Mouse (Mus musculus) ES-E14 (cell line): ENCODE results near the gene Olfr32. TPM values are rescaled to one million over a fixed set of nuclear protein-coding genes. Genes with fewer than 3 reads are reported as not detected.
"Not testable (repeated sequence)": the region's sequence is repeated elsewhere in the genome, so short reads cannot be mapped to it uniquely, and the experiment has no call there.

ENCODE experiments used
- DNase-seq: peaks from one replicate; pipeline ENCODE4 v3.0.0-alpha.2; 2013; ENCODE audit warnings: low read depth, low spot score
- H3K27ac ChIP-seq: 2 replicates; pipeline ENCODE4 v1.5.1; 2012; ENCODE audit warnings: low read depth, mild to moderate bottlenecking, low read length, moderate library complexity, mixed read lengths; ENCODE audit not compliant: poor library complexity, insufficient read depth, severe bottlenecking
- H3K36me3 ChIP-seq: 2 replicates; pipeline ENCODE4 v1.6.1; 2012; ENCODE audit warnings: mild to moderate bottlenecking, low read length, moderate library complexity, mixed read lengths; ENCODE audit not compliant: control insufficient read depth, poor library complexity, insufficient read depth, severe bottlenecking
- H3K4me1 ChIP-seq, 2 experiments: fragments of 150-350 bp in 1 of 2; sonication (generic) in 1 of 2; 2 replicates each; pipeline ENCODE4 v1.6.1; 2012; ENCODE audit warnings: low read length in 2 of 2, mild to moderate bottlenecking in 1 of 2, mixed read lengths in 1 of 2; ENCODE audit not compliant: control insufficient read depth in 2 of 2, insufficient read depth in 2 of 2, poor library complexity in 1 of 2
- H3K4me3 ChIP-seq, 2 experiments: fragments of 150-350 bp in 1 of 2; sonication (generic) in 1 of 2; 2 replicates each; pipeline ENCODE4 v1.5.1; 2012; ENCODE audit warnings: low read length in 2 of 2, low read depth in 1 of 2, mild to moderate bottlenecking in 1 of 2, mixed read lengths in 1 of 2; ENCODE audit not compliant: insufficient read depth in 1 of 2, poor library complexity in 1 of 2, severe bottlenecking in 1 of 2
- H3K9ac ChIP-seq: 2 replicates; pipeline ENCODE4 v1.6.1; 2012; ENCODE audit warnings: low read depth, mild to moderate bottlenecking, low read length, mixed read lengths; ENCODE audit not compliant: poor library complexity, insufficient read depth, severe bottlenecking
- H3K9me3 ChIP-seq: fragments of 150-350 bp; sonication (generic); 2 replicates; pipeline ENCODE4 v1.6.1; 2012; ENCODE audit warnings: low read depth, mild to moderate bottlenecking, low read length; ENCODE audit not compliant: control insufficient read depth, insufficient read depth
- CHD2 ChIP-seq: IDR thresholded peaks from 2 replicates; pipeline ENCODE4 v1.6.1; 2014; ENCODE audit warnings: mild to moderate bottlenecking, low read depth, low read length, inconsistent platforms
- HCFC1 ChIP-seq: IDR thresholded peaks from 2 replicates; pipeline ENCODE4 v1.6.1; 2012; ENCODE audit warnings: low read length, inconsistent platforms, borderline replicate concordance; ENCODE audit not compliant: insufficient read depth
- MAFK ChIP-seq: IDR thresholded peaks from 2 replicates; pipeline ENCODE4 v1.6.1; 2014; ENCODE audit warnings: mild to moderate bottlenecking, low read depth, low read length, inconsistent platforms; ENCODE audit not compliant: insufficient read depth
- ZC3H11A ChIP-seq: IDR thresholded peaks from 2 replicates; pipeline ENCODE4 v1.6.1; 2012; ENCODE audit warnings: low read depth, mild to moderate bottlenecking, inconsistent platforms, low read length, borderline replicate concordance
- ZNF384 ChIP-seq: IDR thresholded peaks from 2 replicates; pipeline ENCODE4 v1.6.1; 2012; ENCODE audit warnings: low read depth, low read length, inconsistent platforms
- in situ Hi-C, 2 experiments: fragments of 600-800 bp; cut with MboI; formaldehyde crosslinking; loops; one replicate each; pipeline ENCODE4 v1.15.1; 2025; ENCODE audit warnings: low sequenced_read_pairs in 2 of 2, inconsistent platforms in 1 of 2; ENCODE audit not compliant: unreplicated experiment in 2 of 2
- total RNA-seq: library from RNA; depleted of rRNA; stranded (reverse); fragments of 300-350 nt; gene quantifications from 2 replicates; pipeline ENCODE4 v1.2.3, GENCODE M21; 2012; rRNA removed

Gene Olfr32
- not detected in 2 replicates for total RNA-seq

GRCm38 (mm10) chr2:90142196-90142595 lies at the start of gene Olfr32:
TSS of gene Olfr32 (minus strand) at chr2:90142296.
- DNase-seq: no peak
- Histone ChIP-seq H3K4me3 (no peak within 1 kb of the TSS), H3K4me1 (no peaks in the 10 kb centered on the region), H3K9me3 (no peaks in the 10 kb centered on the region), H3K9ac (no peak within 1 kb of the TSS), H3K27ac (no peak within 1 kb of the TSS), H3K36me3 (no peaks in the 10 kb centered on the region)
- no peak for TF ChIP-seq ZC3H11A
- TF ChIP-seq MAFK: no peak
- TF ChIP-seq ZNF384: no peak
- no peak for TF ChIP-seq HCFC1
- no peak for TF ChIP-seq CHD2
- in situ Hi-C loops: no loop called here

- H3K27ac ChIP-seq, H3K9me3 ChIP-seq, in situ Hi-C loops, H3K36me3 ChIP-seq, H3K4me1 ChIP-seq, DNase-seq, H3K4me3 ChIP-seq, H3K9ac ChIP-seq: not testable (repeated sequence)
These were observed 45.0 kb upstream of the Olfr32 start for GRCm38 (mm10) chr2:90187082-90187481.

- H3K4me1 ChIP-seq, H3K9ac ChIP-seq, H3K27ac ChIP-seq, DNase-seq, H3K4me3 ChIP-seq, H3K9me3 ChIP-seq, in situ Hi-C loops, H3K36me3 ChIP-seq: not testable (repeated sequence)
These were observed 44.0 kb upstream of the Olfr32 start for GRCm38 (mm10) chr2:90186082-90186481.

- in situ Hi-C loops: no loop called here
- Histone ChIP-seq H3K9me3 (no peaks in the 10 kb centered on the region), H3K4me1 (no peaks in the 10 kb centered on the region), H3K9ac (no peak overlapping the region), H3K36me3 (no peaks in the 10 kb centered on the region), H3K4me3 (no peak overlapping the region), H3K27ac (no peak overlapping the region)
- no peak for DNase-seq
- TF ChIP-seq ZNF384 (no peak), MAFK (no peak), CHD2 (no peak), HCFC1 (no peak), ZC3H11A (no peak)
These were observed 11.8 kb upstream of the Olfr32 start for GRCm38 (mm10) chr2:90153916-90154315.

GRCm38 (mm10) chr2:90152991-90153390 lies 10.9 kb upstream of the Olfr32 start, which contains the start of gene Olfr1270:
TSS of gene Olfr1270 (minus strand) at chr2:90153091.
- no peaks in the 10 kb centered on the region for H3K36me3 ChIP-seq
- TF ChIP-seq HCFC1 (no peak), ZNF384 (no peak), ZC3H11A (no peak), MAFK (no peak), CHD2 (no peak)
- H3K4me3 ChIP-seq: no peak within 1 kb of the TSS
- DNase-seq: no peak
- no peak within 1 kb of the TSS for H3K27ac ChIP-seq
- no peaks in the 10 kb centered on the region for H3K4me1 ChIP-seq
- H3K9me3 ChIP-seq: no peaks in the 10 kb centered on the region
- in situ Hi-C loops: no loop called here
- no peak within 1 kb of the TSS for H3K9ac ChIP-seq
